Mouse (Mus musculus) urinary bladder, adult 2 months (tissue): Measurements from ENCODE around the gene Tctn3. TPM values are rescaled to one million over a fixed set of nuclear protein-coding genes. Genes with fewer than 3 reads are reported as not detected.

Experiments
- DNase-seq: peaks from one replicate; pipeline ENCODE4 v3.0.0; 2022; ENCODE audit warnings: low spot score
- polyA plus RNA-seq: library from polyadenylated mRNA; depleted of rRNA; stranded (reverse); fragments of >200 nt; gene quantifications from 2 replicates; pipeline ENCODE4 v1.2.3, GENCODE M21; 2012; rRNA removed

The Tctn3 gene
- polyA plus RNA-seq, 1 experiment, result 10.6 TPM

- DNase-seq, result no peak
These were observed 56.9 kb downstream of the Tctn3 start for GRCm38 (mm10) chr19:40555136-40555535.

- no peak for DNase-seq
These were observed 57.7 kb downstream of the Tctn3 start for GRCm38 (mm10) chr19:40554343-40554742.

- DNase-seq, result no peak
These were observed 58.2 kb downstream of the Tctn3 start for GRCm38 (mm10) chr19:40553849-40554248.

- DNase-seq, result no peak
These were observed 58.8 kb downstream of the Tctn3 start for GRCm38 (mm10) chr19:40553014-40553789.

GRCm38 (mm10) chr19:40549516-40550135 is 62.4 kb downstream of the Tctn3 start:
- DNase-seq, result no peak

GRCm38 (mm10) chr19:40548796-40549515 is 63.1 kb downstream of the Tctn3 start:
- DNase-seq, result no peak

GRCm38 (mm10) chr19:40548386-40548785 is 63.6 kb downstream of the Tctn3 start:
- no peak for DNase-seq

Other genes with a start within 250 kb of the Tctn3 start
- 313 and 368 TPM in 2 replicates for gene Sorbs1, start 98.5 kb downstream of the Tctn3 start, polyA plus RNA-seq
- 103 and 115 TPM in 2 replicates for gene Aldh18a1, start 23.8 kb downstream of the Tctn3 start, polyA plus RNA-seq
- 82.5 and 102 TPM in 2 replicates for gene Entpd1, start 133 bp upstream of the Tctn3 start, polyA plus RNA-seq
- 0.07 and 0.12 TPM in 2 replicates for gene Cc2d2b, start 136.5 kb upstream of the Tctn3 start, polyA plus RNA-seq
- gene Ccnj, start 219.0 kb upstream of the Tctn3 start, polyA plus RNA-seq, result 4.8 and 5.3 TPM in 2 replicates